Mouse (Mus musculus) kidney, adult 2 months (tissue): ENCODE measurements at regions not wholly inside any gene's neighbourhood (a gene's known extent, or its start where the extent isn't known, plus 50 kb on each side); places are given as distances from the start of the nearest gene placed in this dataset.

Source experiments
- DNase-seq: peaks from one replicate; pipeline ENCODE4 v3.0.0; 2021
- H3K27ac ChIP-seq: fragments of 200-500 bp; 2 replicates; pipeline ENCODE4 v1.5.1; 2012; ENCODE audit warnings: low read depth, low read length, control low read depth, inconsistent platforms; ENCODE audit not compliant: insufficient read depth
- H3K27me3 ChIP-seq: fragments of 200-500 bp; replicated peaks from 2 replicates; pipeline ENCODE4 v1.6.1; 2012; ENCODE audit warnings: mild to moderate bottlenecking, moderate library complexity, low read length, inconsistent platforms; ENCODE audit not compliant: control insufficient read depth, insufficient read depth
- H3K36me3 ChIP-seq: fragments of 200-500 bp; 2 replicates; pipeline ENCODE4 v1.6.1; 2012; ENCODE audit warnings: mild to moderate bottlenecking, moderate library complexity, low read length, inconsistent platforms; ENCODE audit not compliant: control insufficient read depth, insufficient read depth
- H3K4me1 ChIP-seq: fragments of 200-500 bp; 2 replicates; pipeline ENCODE4 v1.6.1; 2011; ENCODE audit warnings: low read length; ENCODE audit not compliant: control insufficient read depth, insufficient read depth
- H3K4me3 ChIP-seq: fragments of 200-500 bp; 2 replicates; pipeline ENCODE4 v1.5.1; 2011; ENCODE audit warnings: mild to moderate bottlenecking, low read depth, low read length, control low read depth; ENCODE audit not compliant: insufficient read depth
- CTCF ChIP-seq: fragments of 200-500 bp; conservative IDR thresholded peaks from 2 replicates; pipeline ENCODE4 v1.5.1; 2011; ENCODE audit warnings: low read depth, mild to moderate bottlenecking, control low read depth, low read length, moderate library complexity, mixed read lengths; ENCODE audit not compliant: insufficient read depth, insufficient read length
- POLR2A ChIP-seq: fragments of 200-500 bp; IDR thresholded peaks from one replicate; pipeline ENCODE4 v1.6.1; 2011; ENCODE audit warnings: low read depth, low read length, control low read depth
- WGBS: fragments of 180-500 bp; shearing (Covaris S2); methylation state at CpG from one replicate; pipeline ENCODE4 v1.1.7; 2018; 5-methylcytosine and 5-hydroxymethylcytosine counted together

GRCm38 (mm10) chr8:115426543-115426942 lies 281.1 kb downstream of the Maf start:
- Histone ChIP-seq H3K36me3 (no peaks in the 10 kb centered on the region), H3K4me1 (no peaks in the 10 kb centered on the region), H3K27me3 (no peaks in the 10 kb centered on the region), H3K27ac (no peak overlapping the region), H3K4me3 (no peak overlapping the region)
- TF ChIP-seq CTCF: no peak
- no peak for TF ChIP-seq POLR2A
- WGBS: 94% methylated on average over 3 of the region's 3 CpGs
- DNase-seq: no peak

DNA sequence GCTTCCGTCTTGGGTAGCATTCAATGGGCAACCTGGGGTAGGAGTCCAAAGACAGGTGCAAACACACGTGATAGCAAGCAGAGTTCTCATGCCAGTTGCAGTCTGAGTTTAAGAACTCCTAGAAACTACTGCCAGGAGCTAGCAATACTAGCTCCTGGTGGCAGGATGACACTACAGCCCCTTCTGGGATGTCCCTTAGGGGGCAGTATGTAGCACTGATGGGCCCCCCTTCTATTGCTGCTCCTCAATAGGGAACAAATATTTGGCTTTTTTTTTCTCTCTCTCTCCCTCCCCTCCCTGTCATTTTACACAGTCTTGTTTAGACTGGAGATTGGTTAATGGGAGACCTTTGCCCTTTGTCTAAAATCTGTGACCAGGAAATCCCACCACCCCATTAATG lies 282.2 kb downstream of the Maf start:
- no peak overlapping the region for H3K4me3 ChIP-seq
- DNase-seq: no peak
- no peak overlapping the region for H3K27ac ChIP-seq
- no peaks in the 10 kb centered on the region for H3K36me3 ChIP-seq
- no peaks in the 10 kb centered on the region for H3K4me1 ChIP-seq
- no peak for TF ChIP-seq CTCF
- no peak for TF ChIP-seq POLR2A
- no peaks in the 10 kb centered on the region for H3K27me3 ChIP-seq
- WGBS: 81% methylated on average over 2 of the region's 2 CpGs

GRCm38 (mm10) chr8:115423682-115424081 lies 283.9 kb downstream of the Maf start:
- H3K36me3 ChIP-seq: no peaks in the 10 kb centered on the region
- no peak overlapping the region for H3K27ac ChIP-seq
- no peaks in the 10 kb centered on the region for H3K27me3 ChIP-seq
- TF ChIP-seq CTCF (no peak), POLR2A (no peak)
- no peak for DNase-seq
- H3K4me1 ChIP-seq: no peaks in the 10 kb centered on the region
- H3K4me3 ChIP-seq: no peak overlapping the region
- WGBS: 82% methylated on average over 2 of the region's 2 CpGs

DNA sequence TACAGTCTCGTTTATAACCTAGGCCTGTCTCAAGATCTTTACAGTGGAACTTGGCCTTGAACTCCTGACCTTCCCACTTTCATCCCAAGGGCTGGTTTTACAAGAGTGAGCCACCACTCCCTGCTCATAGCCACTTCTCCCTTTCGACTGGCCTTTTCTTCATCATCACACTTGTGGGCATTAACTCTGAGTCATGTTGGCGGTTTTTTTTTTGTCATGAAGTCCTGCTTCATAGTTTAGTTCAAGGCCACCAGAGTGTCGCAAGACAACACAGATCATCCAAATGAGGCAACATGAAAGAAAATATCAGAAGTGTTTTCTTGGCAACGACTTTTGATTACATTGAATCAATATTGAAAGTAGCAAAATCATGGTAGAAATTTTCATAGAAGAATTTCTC lies 284.5 kb downstream of the Maf start:
- Histone ChIP-seq H3K36me3 (no peaks in the 10 kb centered on the region), H3K4me3 (no peak overlapping the region), H3K27ac (no peak overlapping the region), H3K27me3 (no peaks in the 10 kb centered on the region), H3K4me1 (no peaks in the 10 kb centered on the region)
- WGBS: 85% methylated on average over 5 of the region's 5 CpGs
- TF ChIP-seq POLR2A (no peak), CTCF (no peak)
- no peak for DNase-seq

GRCm38 (mm10) chr8:115420536-115420935 lies 287.1 kb downstream of the Maf start:
- H3K36me3 ChIP-seq: no peaks in the 10 kb centered on the region
- no peak for DNase-seq
- H3K27ac ChIP-seq: no peak overlapping the region
- no peaks in the 10 kb centered on the region for H3K27me3 ChIP-seq
- H3K4me3 ChIP-seq: no peak overlapping the region
- H3K4me1 ChIP-seq: no peaks in the 10 kb centered on the region
- no peak for TF ChIP-seq POLR2A
- TF ChIP-seq CTCF: no peak
- WGBS: 79% methylated on average over 3 of the region's 3 CpGs

DNA sequence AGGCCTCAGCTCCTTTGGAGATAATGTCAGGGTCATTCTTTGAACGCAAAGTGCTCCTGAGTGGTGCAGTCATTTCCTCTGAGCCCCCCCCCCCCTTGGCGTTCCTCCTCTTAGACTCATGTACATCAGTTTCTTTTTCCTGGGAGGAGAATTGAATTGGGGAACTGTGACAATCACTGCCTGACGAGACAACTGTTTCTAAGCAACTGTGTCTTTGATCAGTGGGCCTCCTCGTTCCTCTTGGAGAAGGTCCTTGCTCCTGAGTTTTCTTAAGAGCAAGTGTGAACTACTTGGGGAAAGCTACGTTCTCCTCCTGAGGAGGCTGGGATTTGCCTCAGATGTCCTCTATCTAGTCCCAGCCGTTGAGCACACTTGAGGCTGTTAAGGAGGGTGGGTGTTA lies 287.5 kb downstream of the Maf start:
- 63% methylated on average over 6 of the region's 6 CpGs for WGBS
- Histone ChIP-seq H3K27me3 (no peaks in the 10 kb centered on the region), H3K4me3 (no peak overlapping the region), H3K27ac (no peak overlapping the region), H3K36me3 (no peaks in the 10 kb centered on the region), H3K4me1 (no peaks in the 10 kb centered on the region)
- TF ChIP-seq CTCF (no peak), POLR2A (no peak)
- no peak for DNase-seq

DNA sequence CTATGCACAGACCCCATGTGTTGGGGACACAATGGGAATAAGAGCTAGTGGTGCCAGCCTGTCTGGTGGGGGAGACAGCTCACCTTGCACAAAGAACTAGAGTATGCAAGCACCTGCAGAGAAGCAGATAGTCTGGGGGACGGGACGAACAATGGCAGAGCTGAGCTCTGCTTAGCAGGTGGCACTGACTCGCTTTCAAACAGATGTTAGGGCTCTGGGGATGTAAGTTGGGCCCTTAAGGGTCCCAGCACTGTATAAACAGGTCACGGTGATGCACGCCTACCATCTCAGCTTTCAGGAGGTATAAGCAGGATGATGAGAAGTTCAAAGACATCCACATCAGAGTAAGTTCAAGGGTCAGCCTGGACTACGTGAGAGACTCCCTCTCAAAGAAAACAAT lies 289.5 kb downstream of the Maf start:
- WGBS: 76% methylated on average over 6 of the region's 6 CpGs

DNA sequence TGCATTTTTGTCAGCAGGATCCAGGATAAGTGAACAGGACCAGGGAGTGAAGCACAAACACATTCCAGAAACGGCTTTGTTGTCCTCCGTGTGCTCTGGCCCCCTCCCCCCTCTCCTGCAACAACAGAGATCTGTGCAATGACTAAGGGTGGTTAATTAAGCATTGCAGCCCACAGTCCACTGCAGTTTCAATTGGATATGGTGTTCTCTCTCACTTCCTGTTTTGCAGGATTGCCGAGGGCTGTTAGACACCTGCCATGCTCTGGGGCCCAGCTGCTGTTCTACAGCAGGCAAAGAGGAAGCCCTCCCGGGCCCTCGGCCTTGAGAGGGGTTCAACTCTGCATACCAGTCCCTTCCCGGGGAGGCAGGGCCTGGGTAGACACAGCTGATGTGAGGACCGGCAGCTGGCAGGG lies 293.5 kb downstream of the Maf start:
- TF ChIP-seq CTCF (no peak), POLR2A (no peak)
- Histone ChIP-seq H3K4me1 (no peaks in the 10 kb centered on the region), H3K27ac (no peak overlapping the region), H3K36me3 (no peaks in the 10 kb centered on the region), H3K4me3 (no peak overlapping the region), H3K27me3 (no peaks in the 10 kb centered on the region)
- 20% methylated on average over 7 of the region's 7 CpGs for WGBS
- DNase-seq: no peak

More for the DNA sequence above, 289.5 kb downstream of the Maf start:
- Histone ChIP-seq H3K4me1 (no peaks in the 10 kb centered on the region), H3K36me3 (no peaks in the 10 kb centered on the region), H3K27ac (no peak overlapping the region), H3K4me3 (no peak overlapping the region), H3K27me3 (no peaks in the 10 kb centered on the region)
- no peak for TF ChIP-seq POLR2A
- no peak for TF ChIP-seq CTCF
- no peak for DNase-seq
